Mouse (Mus musculus) ES-E14 (cell line): Measurements from ENCODE around the gene Kidins220.

ENCODE experiments used
- HCFC1 ChIP-seq: IDR thresholded peaks from 2 replicates; pipeline ENCODE4 v1.6.1; 2012; ENCODE audit warnings: low read length, inconsistent platforms, borderline replicate concordance; ENCODE audit not compliant: insufficient read depth
- ZC3H11A ChIP-seq: IDR thresholded peaks from 2 replicates; pipeline ENCODE4 v1.6.1; 2012; ENCODE audit warnings: low read depth, mild to moderate bottlenecking, inconsistent platforms, low read length, borderline replicate concordance

DNA sequence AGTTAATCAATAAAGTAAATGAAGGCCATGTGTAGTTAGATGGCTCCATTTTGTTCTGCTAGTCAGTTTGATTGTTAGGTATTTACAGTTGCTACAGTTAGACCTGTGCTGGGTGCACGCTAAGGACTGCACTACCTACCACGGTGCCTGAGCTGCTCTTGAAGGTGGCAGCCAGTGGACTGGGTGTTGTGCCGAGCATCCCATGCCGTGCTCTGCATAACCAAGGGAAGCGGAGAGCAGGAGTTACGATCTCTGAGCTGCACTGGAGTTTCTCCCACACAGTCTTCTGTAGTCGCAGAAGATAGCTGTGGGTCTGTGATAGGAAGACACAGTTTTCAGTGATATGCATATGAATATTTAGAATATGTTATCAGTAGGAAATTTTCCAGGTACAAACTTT is 51.6 kb downstream of the Kidins220 start:
- TF ChIP-seq HCFC1, result no peak
- TF ChIP-seq ZC3H11A, result no peak
